ENCODE assay signal across 8 mouse cellular contexts in the genomic region with DNA sequence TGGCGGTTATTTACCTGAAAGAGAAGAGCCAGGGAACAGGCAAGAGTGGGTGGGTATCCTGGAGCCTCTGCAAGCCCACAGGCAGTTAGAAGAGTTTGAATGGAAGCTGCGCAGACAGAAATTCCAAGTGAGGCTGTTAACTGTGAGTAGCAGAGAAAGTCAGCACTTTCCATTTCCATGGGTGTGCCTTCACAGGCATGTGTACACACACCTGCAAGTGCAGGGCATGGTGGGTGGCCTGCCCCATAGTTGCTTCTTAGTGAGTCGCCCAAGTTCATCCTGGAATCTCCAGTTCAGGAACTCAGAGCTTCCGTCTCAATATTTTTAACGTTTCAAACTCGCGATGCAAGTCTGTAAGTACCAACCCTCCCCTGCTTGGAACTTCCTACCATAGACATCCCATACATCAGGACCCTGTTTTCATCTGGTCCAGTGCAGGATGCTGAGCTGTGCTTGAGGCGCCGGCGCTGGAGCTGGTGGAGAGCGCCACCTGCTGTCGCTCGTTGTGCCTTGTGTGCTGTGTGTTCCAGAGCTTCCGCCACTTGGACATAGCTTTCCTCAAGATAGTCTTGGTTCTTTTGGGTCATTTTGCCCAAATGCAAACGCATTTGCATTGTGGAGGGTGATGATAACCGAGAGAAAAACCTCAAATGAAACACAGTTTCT.
DNase-seq lines count a peak whose midpoint lies in the region; ATAC-seq lines count a peak whose summit lies in the region.

No protein-coding gene starts in this region.

- H3K27ac ChIP-seq in intestine, embryonic 16.5 days (ENCODE audit: low read length): no peak overlapping the region
- H3K27ac ChIP-seq in midbrain, embryonic 11.5 days (ENCODE audit: low read depth, low read length): no peak overlapping the region

- peak; percentile 20 for DNase-seq in gastrocnemius, adult 18-20 months (ENCODE audit: low spot score)
- no peak for DNase-seq in gastrocnemius, postnatal 25 days
- peak; percentile 90 to 92 for DNase-seq in cerebellum, postnatal 10 days
- peak; percentile 30 to 77 for DNase-seq in frontal cortex, postnatal 10 days (ENCODE audit: low spot score in 2 of 2)
- DNase-seq in left cerebral cortex, adult 8-10 months (ENCODE audit: low spot score in 2 of 2): peak; percentile 12 to 70
- DNase-seq in midbrain, embryonic 11.5 days (ENCODE audit: low spot score, missing footprints): peak; percentile 98
- DNase-seq in spleen, postnatal 36 days (ENCODE audit: low spot score in 2 of 2): peak; percentile 3

- no peaks in the 10 kb centered on the region for H3K4me1 ChIP-seq in intestine, embryonic 16.5 days (ENCODE audit: control insufficient read depth, insufficient read depth, low read length)
- H3K4me1 ChIP-seq in midbrain, embryonic 11.5 days (ENCODE audit: control insufficient read depth, insufficient read depth, low read length): no peaks in the 10 kb centered on the region

- H3K36me3 ChIP-seq in intestine, embryonic 16.5 days (ENCODE audit: control insufficient read depth, insufficient read depth, low read length): no peaks in the 10 kb centered on the region
- H3K36me3 ChIP-seq in midbrain, embryonic 11.5 days (ENCODE audit: control insufficient read depth, insufficient read depth, low read length): no peaks in the 10 kb centered on the region

- ATAC-seq in intestine, embryonic 16.5 days: peak; percentile 68; the same call in 1 of the 2 replicates
- peak; percentile 89 for ATAC-seq in midbrain, embryonic 11.5 days (ENCODE audit: low FRiP score)

- WGBS in intestine, embryonic 16.5 days: 17% methylated on average over 16 of the region's 16 CpGs
- 20% methylated on average over 16 of the region's 16 CpGs for WGBS in midbrain, embryonic 11.5 days

- no peaks in the 10 kb centered on the region for H3K9me3 ChIP-seq in intestine, embryonic 16.5 days (ENCODE audit: control insufficient read depth, low read length)
- no peaks in the 10 kb centered on the region for H3K9me3 ChIP-seq in midbrain, embryonic 11.5 days (ENCODE audit: control insufficient read depth, low read length)

- no peak overlapping the region for H3K9ac ChIP-seq in intestine, embryonic 16.5 days (ENCODE audit: low read depth, low read length)
- no peak overlapping the region for H3K9ac ChIP-seq in midbrain, embryonic 11.5 days (ENCODE audit: low read length)

- no peak overlapping the region for H3K4me3 ChIP-seq in intestine, embryonic 16.5 days (ENCODE audit: low read length)
- H3K4me3 ChIP-seq in midbrain, embryonic 11.5 days (ENCODE audit: low read depth, low read length): no peak overlapping the region

- H3K27me3 ChIP-seq in intestine, embryonic 16.5 days (replicated peaks; ENCODE audit: control insufficient read depth, insufficient read depth, low read length): no peaks in the 10 kb centered on the region
- H3K27me3 ChIP-seq in midbrain, embryonic 11.5 days (ENCODE audit: control insufficient read depth, insufficient read depth, low read length): no peaks in the 10 kb centered on the region

- no peak overlapping the region for H3K4me2 ChIP-seq in intestine, embryonic 16.5 days (ENCODE audit: low read depth, low read length)
- H3K4me2 ChIP-seq in midbrain, embryonic 11.5 days: no peak overlapping the region
